Mouse (Mus musculus): Measurements from ENCODE around the gene Tacc2.

DNA sequence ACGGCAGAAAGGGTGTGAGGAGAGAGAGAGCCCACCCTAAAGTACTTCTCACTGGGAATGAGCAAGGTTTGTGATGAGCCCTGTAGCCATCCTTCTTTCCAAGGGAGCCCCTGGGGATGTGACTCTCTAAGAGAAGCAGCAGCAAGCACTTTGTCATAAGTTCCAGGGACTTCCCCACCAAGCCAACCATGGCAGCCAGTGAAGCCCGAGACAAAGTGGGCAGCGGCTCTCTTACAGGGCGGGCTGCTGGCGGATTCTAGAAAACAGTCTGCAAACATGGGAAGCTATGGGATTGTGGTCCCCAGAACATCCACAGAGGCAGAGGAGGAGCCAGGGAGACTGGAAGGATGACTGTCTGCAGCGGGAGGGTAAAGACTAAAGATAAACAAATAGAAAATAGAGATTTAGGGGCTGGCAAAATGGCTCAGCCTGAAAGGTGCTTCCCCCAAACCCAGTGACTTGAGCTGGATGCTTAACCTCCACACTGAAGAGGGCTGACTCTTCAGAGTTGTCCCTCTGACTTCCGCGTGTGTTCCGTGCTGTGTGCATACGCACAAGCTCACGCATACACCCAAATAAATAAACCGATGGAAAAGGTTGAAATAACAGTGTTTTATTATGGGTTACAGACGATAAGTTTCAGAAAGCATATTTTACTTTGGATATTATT is 118.6 kb downstream of the Tacc2 start:
- no peak for TF ChIP-seq CTCF (IDR thresholded peaks at IDR 0.05; ENCODE audit: extremely low read depth, insufficient read depth, low read length)
- no peak for TF ChIP-seq POLR2A (IDR thresholded peaks at IDR 0.05; ENCODE audit: extremely low read depth, insufficient read depth, low read length)

Measured in cortical plate, adult 2 months (tissue).